Mouse (Mus musculus): ENCODE measurements around the gene Adgrl3. TPM values are rescaled to one million over a fixed set of nuclear protein-coding genes. Genes with fewer than 3 reads are reported as not detected.

Adgrl3 gene
- total and polyA plus RNA-seq, 2 experiments from 2014 or later = 1.7 to 7.3 TPM

DNA sequence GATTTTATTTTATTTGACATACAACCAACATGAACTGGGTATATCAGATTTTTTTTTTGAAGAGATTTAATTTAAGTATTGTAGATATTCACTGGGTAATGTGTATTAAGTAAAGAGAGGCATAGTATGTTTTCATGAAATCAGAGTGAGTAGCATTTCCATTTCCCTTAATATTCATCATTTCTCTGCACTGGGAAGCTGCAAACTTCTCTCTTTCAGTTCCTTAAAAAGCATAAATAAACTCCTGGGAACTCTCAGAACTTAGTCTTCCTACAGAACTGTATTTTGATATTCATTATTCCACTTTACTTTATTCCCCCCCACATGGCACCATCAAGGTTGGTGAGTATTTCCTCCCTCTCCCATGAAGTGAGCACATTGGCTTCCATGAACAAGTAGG lies 23.9 kb downstream of the Adgrl3 start:
- Histone ChIP-seq H3K27me3 (ENCODE audit: control insufficient read depth, insufficient read depth, low read length) (no peaks in the 10 kb centered on the region), H3K27ac (ENCODE audit: low read depth) (no peak overlapping the region), H3K4me2 (ENCODE audit: low read depth, low read length) (no peak overlapping the region), H3K36me3 (replicated peaks; ENCODE audit: control insufficient read depth, insufficient read depth, low read length) (no peaks in the 10 kb centered on the region), H3K4me1 (ENCODE audit: control insufficient read depth, insufficient read depth) (no peaks in the 10 kb centered on the region), H3K9ac (replicated peaks; ENCODE audit: low read depth, low read length) (no peak overlapping the region), H3K4me3 (ENCODE audit: low read depth, low read length) (no peak overlapping the region), H3K9me3 (replicated peaks; ENCODE audit: control insufficient read depth, low read length) (no peaks in the 10 kb centered on the region)
- no peak for DNase-seq (ENCODE audit: low spot score)
- no peak for ATAC-seq (ENCODE audit: insufficient read depth, low read depth)
- TF ChIP-seq CTCF (IDR thresholded peaks at IDR 0.05; ENCODE audit: low read depth) (no peak), EP300 (IDR thresholded peaks at IDR 0.05; ENCODE audit: low read depth) (no peak)

DNA sequence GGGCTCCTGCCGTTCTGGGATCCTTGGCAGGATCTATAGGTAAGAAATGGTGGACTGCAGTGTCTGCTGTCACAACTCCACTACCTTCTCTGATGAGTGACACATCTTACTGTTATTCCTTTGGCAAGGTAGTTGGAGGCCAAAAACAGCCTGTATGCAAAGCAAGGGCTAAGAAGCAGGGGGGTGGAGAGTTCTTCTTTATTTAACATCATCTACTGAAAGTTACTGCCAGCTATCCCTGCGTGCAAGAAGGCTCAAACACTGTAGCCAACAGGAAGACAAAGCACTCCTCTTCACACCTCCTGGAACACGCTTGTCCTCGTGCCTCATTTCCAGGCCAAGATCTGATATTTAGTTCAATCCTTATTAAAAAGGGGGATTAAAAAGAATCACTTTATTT lies 26.2 kb downstream of the Adgrl3 start:
- ATAC-seq (ENCODE audit: insufficient read depth, low read depth) (no peak), DNase-seq (ENCODE audit: low spot score) (no peak)
- H3K9me3 ChIP-seq (replicated peaks; ENCODE audit: control insufficient read depth, low read length) = no peaks in the 10 kb centered on the region
- no peaks in the 10 kb centered on the region for H3K36me3 ChIP-seq (replicated peaks; ENCODE audit: control insufficient read depth, insufficient read depth, low read length)
- H3K9ac ChIP-seq (replicated peaks; ENCODE audit: low read depth, low read length) = no peak overlapping the region
- WGBS = 78% methylated on average over 4 of the region's 4 CpGs
- TF ChIP-seq CTCF (IDR thresholded peaks at IDR 0.05; ENCODE audit: low read depth) (no peak), EP300 (IDR thresholded peaks at IDR 0.05; ENCODE audit: low read depth) (no peak)
- H3K4me3 ChIP-seq (ENCODE audit: low read depth, low read length) = no peak overlapping the region
- no peaks in the 10 kb centered on the region for H3K27me3 ChIP-seq (ENCODE audit: control insufficient read depth, insufficient read depth, low read length)
- no peak overlapping the region for H3K4me2 ChIP-seq (ENCODE audit: low read depth, low read length)
- no peaks in the 10 kb centered on the region for H3K4me1 ChIP-seq (ENCODE audit: control insufficient read depth, insufficient read depth)
- H3K27ac ChIP-seq (ENCODE audit: low read depth) = no peak overlapping the region

DNA sequence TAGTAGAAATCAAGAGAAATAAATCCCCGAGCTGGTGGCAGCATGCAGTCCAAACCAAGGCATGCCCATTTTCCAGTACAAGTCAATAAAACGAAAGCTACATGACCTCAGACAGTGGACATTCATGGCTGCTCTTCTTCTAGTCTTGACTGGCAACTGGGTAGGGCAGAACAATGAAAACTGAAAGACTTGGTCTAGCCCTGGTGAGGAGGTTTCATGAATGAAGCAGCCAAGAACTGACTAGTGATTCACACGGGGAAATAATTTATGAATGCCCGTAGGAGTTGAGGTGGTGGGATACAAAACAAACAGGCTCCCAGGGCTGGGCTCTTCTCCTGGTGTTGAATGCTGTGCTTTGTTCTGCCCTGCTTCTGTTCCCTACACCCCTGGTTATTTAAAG lies 34.7 kb downstream of the Adgrl3 start:
- no peaks in the 10 kb centered on the region for H3K4me1 ChIP-seq (ENCODE audit: control insufficient read depth, insufficient read depth)
- no peak overlapping the region for H3K9ac ChIP-seq (replicated peaks; ENCODE audit: low read depth, low read length)
- no peaks in the 10 kb centered on the region for H3K27me3 ChIP-seq (ENCODE audit: control insufficient read depth, insufficient read depth, low read length)
- TF ChIP-seq CTCF (IDR thresholded peaks at IDR 0.05; ENCODE audit: low read depth) (no peak), EP300 (IDR thresholded peaks at IDR 0.05; ENCODE audit: low read depth) (no peak)
- H3K4me2 ChIP-seq (ENCODE audit: low read depth, low read length) = no peak overlapping the region
- H3K36me3 ChIP-seq (replicated peaks; ENCODE audit: control insufficient read depth, insufficient read depth, low read length) = no peaks in the 10 kb centered on the region
- ATAC-seq (ENCODE audit: insufficient read depth, low read depth) (no peak), DNase-seq (ENCODE audit: low spot score) (no peak)
- 72% methylated on average over 4 of the region's 4 CpGs for WGBS
- H3K27ac ChIP-seq (ENCODE audit: low read depth) = no peak overlapping the region
- no peaks in the 10 kb centered on the region for H3K9me3 ChIP-seq (replicated peaks; ENCODE audit: control insufficient read depth, low read length)
- no peak overlapping the region for H3K4me3 ChIP-seq (ENCODE audit: low read depth, low read length)

DNA sequence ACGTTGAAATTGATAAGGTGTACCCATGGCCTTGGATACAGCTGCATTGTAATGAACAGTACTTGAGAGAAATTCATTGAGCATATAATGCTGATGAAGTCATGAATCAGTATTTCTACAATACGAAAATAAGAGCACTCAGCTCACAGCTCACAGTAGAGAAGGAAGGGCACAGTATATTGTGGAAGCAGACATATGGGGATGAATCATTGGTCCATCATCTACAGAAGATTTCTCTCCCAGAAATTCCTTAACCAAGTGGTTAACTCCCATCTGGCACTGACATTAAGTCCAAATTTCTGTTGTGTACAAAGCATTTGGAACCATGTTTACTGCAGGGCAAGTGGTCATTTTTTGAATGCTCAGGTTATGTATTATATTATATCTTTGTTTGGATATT lies 35.3 kb downstream of the Adgrl3 start:
- Histone ChIP-seq H3K27me3 (ENCODE audit: control insufficient read depth, insufficient read depth, low read length) (no peaks in the 10 kb centered on the region), H3K4me3 (ENCODE audit: low read depth, low read length) (no peak overlapping the region), H3K4me2 (ENCODE audit: low read depth, low read length) (no peak overlapping the region), H3K36me3 (replicated peaks; ENCODE audit: control insufficient read depth, insufficient read depth, low read length) (no peaks in the 10 kb centered on the region), H3K9me3 (replicated peaks; ENCODE audit: control insufficient read depth, low read length) (no peaks in the 10 kb centered on the region), H3K27ac (ENCODE audit: low read depth) (no peak overlapping the region), H3K4me1 (ENCODE audit: control insufficient read depth, insufficient read depth) (no peaks in the 10 kb centered on the region), H3K9ac (replicated peaks; ENCODE audit: low read depth, low read length) (no peak overlapping the region)
- TF ChIP-seq CTCF (IDR thresholded peaks at IDR 0.05; ENCODE audit: low read depth) (no peak), EP300 (IDR thresholded peaks at IDR 0.05; ENCODE audit: low read depth) (no peak)
- ATAC-seq (ENCODE audit: insufficient read depth, low read depth) = no peak
- no peak for DNase-seq (ENCODE audit: low spot score)
- WGBS = 67% methylated on average over 2 of the region's 2 CpGs

DNA sequence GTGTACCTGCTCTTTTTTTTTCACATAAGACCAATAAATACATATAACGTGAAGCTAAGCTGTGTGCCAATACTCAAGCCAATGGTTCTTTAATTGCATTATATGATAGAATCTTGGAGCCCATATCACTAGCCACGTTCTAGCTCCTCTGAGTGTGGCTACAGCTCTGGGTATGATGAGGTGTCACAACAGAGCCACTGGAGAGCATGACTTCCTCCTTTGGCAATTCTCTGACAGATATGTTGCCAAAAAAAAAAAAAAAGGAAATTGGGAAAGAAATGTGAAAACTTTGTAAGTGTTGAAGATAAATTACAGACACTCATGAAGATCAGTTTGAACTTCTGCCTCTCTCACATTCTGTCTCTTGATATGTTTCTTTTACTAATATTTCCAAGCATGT lies 38.2 kb downstream of the Adgrl3 start:
- Histone ChIP-seq H3K4me1 (ENCODE audit: control insufficient read depth, insufficient read depth) (no peaks in the 10 kb centered on the region), H3K27ac (ENCODE audit: low read depth) (no peak overlapping the region), H3K27me3 (ENCODE audit: control insufficient read depth, insufficient read depth, low read length) (no peaks in the 10 kb centered on the region), H3K9ac (replicated peaks; ENCODE audit: low read depth, low read length) (no peak overlapping the region), H3K36me3 (replicated peaks; ENCODE audit: control insufficient read depth, insufficient read depth, low read length) (no peaks in the 10 kb centered on the region), H3K4me3 (ENCODE audit: low read depth, low read length) (no peak overlapping the region), H3K9me3 (replicated peaks; ENCODE audit: control insufficient read depth, low read length) (no peaks in the 10 kb centered on the region), H3K4me2 (ENCODE audit: low read depth, low read length) (no peak overlapping the region)
- TF ChIP-seq EP300 (IDR thresholded peaks at IDR 0.05; ENCODE audit: low read depth) = no peak
- TF ChIP-seq CTCF (IDR thresholded peaks at IDR 0.05; ENCODE audit: low read depth) = no peak
- ATAC-seq (ENCODE audit: insufficient read depth, low read depth) (no peak), DNase-seq (ENCODE audit: low spot score) (no peak)
- WGBS = 71% methylated on average over 2 of the region's 2 CpGs

DNA sequence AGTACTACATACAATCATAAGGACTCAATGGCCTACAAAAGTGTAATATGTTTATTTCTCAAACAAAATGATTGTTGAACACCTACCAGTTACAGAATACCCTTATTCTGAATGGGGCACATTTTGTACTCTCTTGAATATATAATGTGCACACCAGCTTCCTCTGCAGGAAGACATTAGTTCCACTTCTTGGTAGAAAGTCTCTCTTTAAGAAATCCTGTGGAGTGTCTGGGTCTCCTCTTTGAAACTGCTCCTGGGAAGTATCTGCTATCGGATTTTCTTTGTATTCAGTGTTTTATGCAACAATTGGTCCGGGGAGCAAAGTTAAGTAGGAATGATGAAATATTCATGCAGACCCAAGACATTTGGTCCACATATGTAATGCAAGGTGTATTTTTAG lies 41.0 kb downstream of the Adgrl3 start:
- H3K4me1 ChIP-seq (ENCODE audit: control insufficient read depth, insufficient read depth) = no peaks in the 10 kb centered on the region
- no peak overlapping the region for H3K4me2 ChIP-seq (ENCODE audit: low read depth, low read length)
- no peaks in the 10 kb centered on the region for H3K27me3 ChIP-seq (ENCODE audit: control insufficient read depth, insufficient read depth, low read length)
- H3K9ac ChIP-seq (replicated peaks; ENCODE audit: low read depth, low read length) = no peak overlapping the region
- no peak for DNase-seq (ENCODE audit: low spot score)
- no peaks in the 10 kb centered on the region for H3K36me3 ChIP-seq (replicated peaks; ENCODE audit: control insufficient read depth, insufficient read depth, low read length)
- no peak overlapping the region for H3K27ac ChIP-seq (ENCODE audit: low read depth)
- 80% methylated on average over 2 of the region's 2 CpGs for WGBS
- TF ChIP-seq CTCF (IDR thresholded peaks at IDR 0.05; ENCODE audit: low read depth) (no peak), EP300 (IDR thresholded peaks at IDR 0.05; ENCODE audit: low read depth) (no peak)
- ATAC-seq (ENCODE audit: insufficient read depth, low read depth) = no peak
- H3K4me3 ChIP-seq (ENCODE audit: low read depth, low read length) = no peak overlapping the region
- no peaks in the 10 kb centered on the region for H3K9me3 ChIP-seq (replicated peaks; ENCODE audit: control insufficient read depth, low read length)

All from heart, postnatal 0 days (tissue).